Mouse (Mus musculus): Measurements from ENCODE around the gene Pitpnc1. TPM values are rescaled to one million over a fixed set of nuclear protein-coding genes. Genes with fewer than 3 reads are reported as not detected.

Pitpnc1 gene
- polyA plus RNA-seq, 1 experiment from 2014 or later, result 20.8 TPM

DNA sequence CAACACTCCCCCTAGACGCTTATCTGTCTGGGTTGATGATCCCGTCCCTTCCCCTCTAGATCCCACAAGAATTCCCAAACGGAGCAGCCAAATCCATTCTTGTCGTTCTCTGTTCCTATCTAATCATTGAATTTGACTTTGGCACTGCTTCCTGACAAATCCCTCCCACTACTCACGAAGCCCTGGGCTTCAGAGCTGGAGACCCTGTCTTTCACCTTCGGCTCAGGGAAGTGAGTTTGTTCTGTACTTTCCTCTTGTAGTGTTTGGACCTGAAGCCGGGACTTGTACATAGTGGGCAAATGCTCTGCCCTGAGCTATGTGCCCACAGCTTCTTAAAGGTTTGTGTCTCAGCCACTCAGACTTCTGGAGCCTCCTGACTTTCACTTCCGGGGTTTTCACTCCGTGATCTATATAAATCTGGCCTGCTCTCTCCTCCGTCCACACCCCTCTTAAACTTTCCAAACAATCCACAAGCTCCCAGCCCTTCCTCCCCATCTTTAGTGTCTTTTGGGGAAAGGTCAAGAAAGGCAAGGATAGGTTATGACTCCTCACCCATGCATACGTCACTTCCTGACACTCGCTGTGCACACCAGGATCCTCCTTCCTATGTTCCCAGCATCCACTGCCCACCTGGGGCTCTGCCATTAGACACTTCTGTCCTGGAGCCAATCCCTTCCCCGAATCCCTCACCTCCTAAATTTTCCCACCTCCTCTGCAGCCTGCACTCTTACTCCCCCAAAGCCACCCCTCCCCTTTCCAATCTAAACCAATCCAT lies 104.4 kb downstream of the Pitpnc1 start:
- Histone ChIP-seq H3K4me1 (ENCODE audit: control insufficient read depth, insufficient read depth, low read length) (peaks cover 11% of the 10 kb centered on the region), H3K27ac (ENCODE audit: low read length) (no peak overlapping the region; the same call in 1 of the 2 replicates), H3K4me2 (ENCODE audit: low read depth, low read length) (peak overlapping the region; percentile 32; the same call in 1 of the 2 replicates), H3K4me3 (ENCODE audit: low read length) (no peak overlapping the region), H3K36me3 (ENCODE audit: control insufficient read depth, insufficient read depth) (no peaks in the 10 kb centered on the region), H3K9me3 (replicated peaks; ENCODE audit: control insufficient read depth, low read length) (no peaks in the 10 kb centered on the region), H3K9ac (ENCODE audit: low read length) (peak overlapping the region; percentile 34; the same call in 1 of the 2 replicates), H3K27me3 (ENCODE audit: control insufficient read depth, insufficient read depth, low read length) (no peaks in the 10 kb centered on the region)
- 50% methylated on average over 13 of the region's 13 CpGs for WGBS
- ATAC-seq (replicated peaks; ENCODE audit: extremely low read depth, insufficient read depth, low FRiP score), result no peak

DNA sequence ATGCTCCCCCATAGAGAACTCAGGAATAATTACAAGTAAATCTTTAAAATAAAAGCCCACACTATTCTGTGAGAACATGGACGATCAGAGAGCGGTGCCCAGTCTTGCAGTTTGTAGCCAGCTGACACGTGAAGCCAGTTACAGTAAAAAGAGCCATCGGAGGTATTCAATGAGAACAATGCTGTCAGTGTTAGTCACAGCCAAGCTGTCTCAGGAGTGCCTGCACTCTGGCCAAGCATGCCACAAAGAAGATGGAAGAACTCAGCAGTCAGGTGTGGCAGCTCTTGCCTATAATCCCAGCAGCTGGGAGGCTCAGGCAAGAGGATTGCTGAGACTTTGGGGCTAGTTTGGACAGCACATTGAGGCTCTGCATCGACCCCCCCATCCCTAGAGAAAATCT lies 111.8 kb downstream of the Pitpnc1 start:
- 70% methylated on average over 5 of the region's 5 CpGs for WGBS
- H3K4me1 ChIP-seq (ENCODE audit: control insufficient read depth, insufficient read depth, low read length), result peaks cover 24% of the 10 kb centered on the region
- H3K4me3 ChIP-seq (ENCODE audit: low read length), result no peak overlapping the region
- H3K27me3 ChIP-seq (ENCODE audit: control insufficient read depth, insufficient read depth, low read length), result no peaks in the 10 kb centered on the region
- H3K9me3 ChIP-seq (replicated peaks; ENCODE audit: control insufficient read depth, low read length), result no peaks in the 10 kb centered on the region
- H3K36me3 ChIP-seq (ENCODE audit: control insufficient read depth, insufficient read depth), result no peaks in the 10 kb centered on the region
- ATAC-seq (replicated peaks; ENCODE audit: extremely low read depth, insufficient read depth, low FRiP score), result no peak
- H3K4me2 ChIP-seq (ENCODE audit: low read depth, low read length), result no peak overlapping the region
- no peak overlapping the region for H3K27ac ChIP-seq (ENCODE audit: low read length)
- H3K9ac ChIP-seq (ENCODE audit: low read length), result no peak overlapping the region

DNA sequence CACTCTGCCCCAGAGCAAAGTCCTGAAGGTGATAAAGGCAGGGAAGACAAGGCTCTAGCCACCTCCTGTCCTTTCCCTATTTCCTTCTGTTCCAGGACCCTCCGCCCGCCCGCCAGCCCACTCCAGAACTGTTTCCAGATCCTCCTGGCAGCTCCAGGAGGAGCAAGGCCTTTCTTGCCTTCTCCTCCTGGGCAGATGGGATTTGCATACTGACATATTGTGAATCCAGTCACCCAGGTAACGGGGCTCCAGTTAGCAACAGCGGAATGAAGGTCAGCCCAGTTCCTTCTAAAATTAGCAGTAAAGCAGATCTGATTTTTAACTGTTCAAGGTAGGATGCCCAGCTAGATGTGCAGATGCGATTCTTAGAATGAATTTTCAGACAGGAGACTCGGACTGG lies 114.3 kb downstream of the Pitpnc1 start:
- H3K4me3 ChIP-seq (ENCODE audit: low read length), result no peak overlapping the region
- H3K36me3 ChIP-seq (ENCODE audit: control insufficient read depth, insufficient read depth), result no peaks in the 10 kb centered on the region
- H3K27me3 ChIP-seq (ENCODE audit: control insufficient read depth, insufficient read depth, low read length), result no peaks in the 10 kb centered on the region
- peaks cover 29% of the 10 kb centered on the region for H3K4me1 ChIP-seq (ENCODE audit: control insufficient read depth, insufficient read depth, low read length)
- no peak overlapping the region for H3K4me2 ChIP-seq (ENCODE audit: low read depth, low read length)
- WGBS, result 76% methylated on average over 7 of the region's 7 CpGs
- no peaks in the 10 kb centered on the region for H3K9me3 ChIP-seq (replicated peaks; ENCODE audit: control insufficient read depth, low read length)
- no peak overlapping the region for H3K9ac ChIP-seq (ENCODE audit: low read length)
- H3K27ac ChIP-seq (ENCODE audit: low read length), result no peak overlapping the region
- ATAC-seq (replicated peaks; ENCODE audit: extremely low read depth, insufficient read depth, low FRiP score), result no peak

DNA sequence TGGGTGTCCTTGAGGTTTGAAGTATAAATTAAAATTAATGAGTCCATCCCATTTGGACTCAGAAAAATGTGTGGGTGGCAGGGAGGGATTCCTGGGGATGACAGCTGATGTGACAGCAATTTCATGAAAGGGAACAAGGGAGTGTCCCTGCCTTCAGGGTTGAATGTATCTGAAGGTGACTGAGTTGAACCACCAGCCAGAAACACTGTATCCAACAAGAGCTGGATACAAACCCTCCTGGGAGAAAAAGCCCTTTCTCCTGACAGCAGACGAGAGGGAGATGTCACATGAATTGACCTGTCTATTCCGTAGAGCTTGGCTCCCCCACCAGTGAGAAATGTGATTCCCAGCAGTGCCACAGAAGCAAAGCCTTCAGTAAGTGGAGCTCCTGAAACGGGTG lies 115.0 kb downstream of the Pitpnc1 start:
- H3K27me3 ChIP-seq (ENCODE audit: control insufficient read depth, insufficient read depth, low read length), result no peaks in the 10 kb centered on the region
- H3K36me3 ChIP-seq (ENCODE audit: control insufficient read depth, insufficient read depth), result no peaks in the 10 kb centered on the region
- H3K9ac ChIP-seq (ENCODE audit: low read length), result no peak overlapping the region
- H3K27ac ChIP-seq (ENCODE audit: low read length), result peak overlapping the region; percentile 67
- H3K4me1 ChIP-seq (ENCODE audit: control insufficient read depth, insufficient read depth, low read length), result peaks cover 29% of the 10 kb centered on the region
- ATAC-seq (replicated peaks; ENCODE audit: extremely low read depth, insufficient read depth, low FRiP score), result no peak
- no peak overlapping the region for H3K4me3 ChIP-seq (ENCODE audit: low read length)
- 63% methylated on average over 3 of the region's 3 CpGs for WGBS
- H3K4me2 ChIP-seq (ENCODE audit: low read depth, low read length), result no peak overlapping the region
- H3K9me3 ChIP-seq (replicated peaks; ENCODE audit: control insufficient read depth, low read length), result no peaks in the 10 kb centered on the region

DNA sequence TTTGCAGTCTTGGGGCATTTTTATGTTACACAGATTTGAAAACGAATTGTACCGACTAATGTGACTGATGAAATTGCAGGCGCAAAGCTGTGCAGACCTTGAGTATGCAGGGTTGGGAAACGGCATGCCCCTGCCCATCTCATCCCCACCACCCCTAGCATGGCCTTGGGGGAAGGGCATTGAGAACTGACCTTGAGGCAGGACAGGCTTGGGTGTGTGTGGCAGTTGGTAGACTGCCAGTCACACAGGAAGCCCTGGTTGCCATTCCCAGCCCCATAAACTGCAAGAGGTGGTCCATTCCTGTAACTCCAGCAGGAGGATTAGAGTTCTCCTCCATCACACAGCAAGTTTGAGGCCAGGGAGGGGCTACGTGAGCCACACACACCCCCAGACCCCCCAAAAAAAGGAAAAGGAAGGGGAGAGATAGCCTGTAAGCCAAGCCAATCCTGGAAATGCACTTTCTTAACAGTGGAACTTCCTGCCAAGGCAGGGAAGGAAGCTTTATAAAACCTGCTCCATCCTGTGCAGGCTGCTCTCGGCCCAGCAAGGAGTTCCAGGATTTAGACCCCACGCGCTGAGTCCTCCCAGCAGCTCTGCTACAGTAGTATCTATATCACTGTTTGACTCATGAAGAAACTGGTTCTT lies 115.9 kb downstream of the Pitpnc1 start:
- H3K4me2 ChIP-seq (ENCODE audit: low read depth, low read length), result no peak overlapping the region
- WGBS, result 73% methylated on average over 8 of the region's 8 CpGs
- no peaks in the 10 kb centered on the region for H3K9me3 ChIP-seq (replicated peaks; ENCODE audit: control insufficient read depth, low read length)
- H3K27ac ChIP-seq (ENCODE audit: low read length), result peak overlapping the region; percentile 67
- no peaks in the 10 kb centered on the region for H3K36me3 ChIP-seq (ENCODE audit: control insufficient read depth, insufficient read depth)
- H3K9ac ChIP-seq (ENCODE audit: low read length), result no peak overlapping the region
- H3K4me1 ChIP-seq (ENCODE audit: control insufficient read depth, insufficient read depth, low read length), result peaks cover 29% of the 10 kb centered on the region
- no peak overlapping the region for H3K4me3 ChIP-seq (ENCODE audit: low read length)
- ATAC-seq (replicated peaks; ENCODE audit: extremely low read depth, insufficient read depth, low FRiP score), result peak; percentile 49; the same call in 1 of the 2 replicates
- no peaks in the 10 kb centered on the region for H3K27me3 ChIP-seq (ENCODE audit: control insufficient read depth, insufficient read depth, low read length)

DNA sequence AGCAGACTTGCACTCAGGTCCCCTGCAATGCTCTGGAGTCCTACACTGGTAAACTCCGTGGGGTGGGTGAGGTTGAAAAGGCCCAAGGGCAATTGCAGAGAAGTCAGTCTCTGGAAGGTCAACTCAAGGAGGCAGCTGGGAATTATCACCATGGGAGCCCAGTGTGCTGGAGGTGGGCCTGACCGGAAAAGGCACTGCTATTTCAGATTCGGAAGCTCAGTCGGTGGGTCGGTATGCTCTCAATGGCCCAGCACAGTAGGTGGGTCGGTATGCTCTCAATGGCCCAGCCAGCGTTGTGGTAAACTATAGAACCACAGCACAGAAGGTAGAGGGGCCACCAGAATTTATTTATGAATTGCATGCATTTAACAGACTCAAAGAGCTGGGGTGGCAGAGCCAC lies 117.9 kb downstream of the Pitpnc1 start:
- H3K27ac ChIP-seq (ENCODE audit: low read length), result no peak overlapping the region
- WGBS, result 28% methylated on average over 7 of the region's 7 CpGs

DNA sequence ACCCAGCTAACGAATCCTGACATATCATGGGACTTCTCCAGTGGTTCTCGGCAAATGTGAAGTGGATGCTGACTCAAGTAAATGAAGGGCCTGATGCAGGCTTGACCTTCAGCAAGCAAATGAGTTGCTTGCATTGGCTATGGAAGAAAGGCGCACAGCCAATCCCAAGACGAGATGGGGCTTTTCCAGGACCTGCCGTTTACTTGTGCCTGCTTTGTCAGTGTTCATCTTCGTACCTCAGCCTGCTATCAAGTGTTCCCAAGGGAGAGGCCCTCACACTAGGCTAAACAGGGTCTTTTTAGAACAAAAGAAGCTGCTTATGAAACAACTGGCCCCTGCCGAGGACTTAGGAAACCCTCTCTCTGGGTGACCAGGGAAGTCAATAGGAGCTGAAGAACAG lies 120.7 kb downstream of the Pitpnc1 start:
- no peak overlapping the region for H3K27ac ChIP-seq (ENCODE audit: low read length)
- no peak overlapping the region for H3K4me3 ChIP-seq (ENCODE audit: low read length)
- H3K4me1 ChIP-seq (ENCODE audit: control insufficient read depth, insufficient read depth, low read length), result peaks cover 10% of the 10 kb centered on the region
- H3K4me2 ChIP-seq (ENCODE audit: low read depth, low read length), result no peak overlapping the region
- WGBS, result 89% methylated on average over 7 of the region's 7 CpGs
- H3K27me3 ChIP-seq (ENCODE audit: control insufficient read depth, insufficient read depth, low read length), result no peaks in the 10 kb centered on the region
- H3K36me3 ChIP-seq (ENCODE audit: control insufficient read depth, insufficient read depth), result no peaks in the 10 kb centered on the region
- ATAC-seq (replicated peaks; ENCODE audit: extremely low read depth, insufficient read depth, low FRiP score), result no peak
- H3K9ac ChIP-seq (ENCODE audit: low read length), result no peak overlapping the region
- H3K9me3 ChIP-seq (replicated peaks; ENCODE audit: control insufficient read depth, low read length), result no peaks in the 10 kb centered on the region

More for the DNA sequence above, 117.9 kb downstream of the Pitpnc1 start:
- Histone ChIP-seq H3K4me2 (ENCODE audit: low read depth, low read length) (no peak overlapping the region), H3K36me3 (ENCODE audit: control insufficient read depth, insufficient read depth) (no peaks in the 10 kb centered on the region), H3K9ac (ENCODE audit: low read length) (no peak overlapping the region), H3K4me3 (ENCODE audit: low read length) (no peak overlapping the region), H3K27me3 (ENCODE audit: control insufficient read depth, insufficient read depth, low read length) (no peaks in the 10 kb centered on the region), H3K4me1 (ENCODE audit: control insufficient read depth, insufficient read depth, low read length) (peaks cover 29% of the 10 kb centered on the region), H3K9me3 (replicated peaks; ENCODE audit: control insufficient read depth, low read length) (no peaks in the 10 kb centered on the region)
- no peak for ATAC-seq (replicated peaks; ENCODE audit: extremely low read depth, insufficient read depth, low FRiP score)

DNA sequence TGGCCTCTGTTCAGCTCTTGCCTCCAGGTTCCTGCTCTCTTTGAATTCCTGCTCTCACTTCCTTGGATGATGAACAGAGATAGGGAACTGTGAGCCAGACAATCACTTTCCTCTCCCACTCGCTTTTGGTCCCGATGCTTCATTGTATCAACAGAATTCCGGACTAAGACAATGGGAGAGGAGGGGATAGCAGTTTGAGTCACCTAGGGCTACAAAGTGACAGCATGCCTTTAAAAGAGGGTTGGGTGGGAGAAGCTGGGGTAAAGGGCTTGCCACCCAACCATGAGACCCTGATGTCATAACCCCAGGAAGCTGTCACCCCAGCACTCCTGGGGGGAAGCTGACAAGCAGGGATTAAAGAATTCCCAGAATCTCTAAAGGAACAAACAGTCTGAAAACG lies 127.5 kb downstream of the Pitpnc1 start:
- peaks cover 39% of the 10 kb centered on the region for H3K4me1 ChIP-seq (ENCODE audit: control insufficient read depth, insufficient read depth, low read length)
- H3K9ac ChIP-seq (ENCODE audit: low read length), result no peak overlapping the region
- H3K4me2 ChIP-seq (ENCODE audit: low read depth, low read length), result no peak overlapping the region
- no peaks in the 10 kb centered on the region for H3K36me3 ChIP-seq (ENCODE audit: control insufficient read depth, insufficient read depth)
- ATAC-seq (replicated peaks; ENCODE audit: extremely low read depth, insufficient read depth, low FRiP score), result no peak
- 74% methylated on average over 4 of the region's 4 CpGs for WGBS
- H3K4me3 ChIP-seq (ENCODE audit: low read length), result no peak overlapping the region
- no peaks in the 10 kb centered on the region for H3K27me3 ChIP-seq (ENCODE audit: control insufficient read depth, insufficient read depth, low read length)
- H3K9me3 ChIP-seq (replicated peaks; ENCODE audit: control insufficient read depth, low read length), result no peaks in the 10 kb centered on the region
- peak overlapping the region; percentile 88 for H3K27ac ChIP-seq (ENCODE audit: low read length)

DNA sequence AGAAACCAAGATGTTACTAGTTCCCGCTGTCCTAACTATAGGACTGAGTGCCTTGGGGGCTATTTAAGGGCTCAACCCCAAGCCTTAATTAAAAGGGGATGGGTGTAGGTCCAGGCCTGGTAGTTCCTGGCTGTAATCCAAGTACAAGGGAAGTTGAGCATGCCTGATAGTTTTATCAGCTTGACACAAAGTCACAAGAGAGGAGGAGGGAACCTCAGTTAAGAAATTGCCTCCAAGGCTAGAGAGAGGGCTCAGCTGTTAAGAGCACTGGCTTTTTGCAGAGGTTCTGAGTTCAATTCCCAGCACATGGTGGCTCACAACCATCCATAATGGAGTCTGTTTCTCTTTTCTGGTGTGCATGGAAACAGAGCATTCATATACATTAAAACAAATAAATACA lies 128.1 kb downstream of the Pitpnc1 start:
- Histone ChIP-seq H3K4me3 (ENCODE audit: low read length) (no peak overlapping the region), H3K36me3 (ENCODE audit: control insufficient read depth, insufficient read depth) (no peaks in the 10 kb centered on the region), H3K27me3 (ENCODE audit: control insufficient read depth, insufficient read depth, low read length) (no peaks in the 10 kb centered on the region), H3K4me2 (ENCODE audit: low read depth, low read length) (peak overlapping the region; percentile 17; the same call in 1 of the 2 replicates), H3K27ac (ENCODE audit: low read length) (peak overlapping the region; percentile 88), H3K9me3 (replicated peaks; ENCODE audit: control insufficient read depth, low read length) (no peaks in the 10 kb centered on the region), H3K9ac (ENCODE audit: low read length) (no peak overlapping the region), H3K4me1 (ENCODE audit: control insufficient read depth, insufficient read depth, low read length) (peaks cover 43% of the 10 kb centered on the region)
- WGBS, result 48% methylated on average over 1 of the region's 1 CpGs
- ATAC-seq (replicated peaks; ENCODE audit: extremely low read depth, insufficient read depth, low FRiP score), result peak; percentile 73

Measured in heart, embryonic 16.5 days (tissue).